Mouse (Mus musculus) forebrain, embryonic 11.5 days (tissue): ENCODE results near the gene Drc3. TPM values are rescaled to one million over a fixed set of nuclear protein-coding genes. Genes with fewer than 3 reads are reported as not detected.

ENCODE experiments used
- ATAC-seq: fragments of 200-750 bp; cut with Nextera tagmentation; replicated peaks from 2 replicates; pipeline ENCODE4 v1.8.0; 2017; ENCODE audit warnings: moderate TSS enrichment; ENCODE audit not compliant: low FRiP score
- DNase-seq: peaks from one replicate; pipeline ENCODE4 v3.0.0-alpha.2; 2017; ENCODE audit warnings: low spot score
- H3K27ac ChIP-seq: fragments of 300-500 bp; sonication (generic); 2 replicates; pipeline ENCODE4 v1.5.1; 2014; ENCODE audit warnings: low read depth, low read length
- H3K27me3 ChIP-seq: fragments of 300-500 bp; sonication (generic); 2 replicates; pipeline ENCODE4 v1.6.1; 2014; ENCODE audit warnings: mild to moderate bottlenecking, low read length, mixed read lengths; ENCODE audit not compliant: control insufficient read depth, insufficient read depth
- H3K36me3 ChIP-seq: fragments of 300-500 bp; sonication (generic); 2 replicates; pipeline ENCODE4 v1.6.1; 2014; ENCODE audit warnings: mild to moderate bottlenecking, low read length, moderate library complexity, mixed read lengths; ENCODE audit not compliant: control insufficient read depth, insufficient read depth
- H3K4me1 ChIP-seq: fragments of 300-500 bp; sonication (generic); replicated peaks from 2 replicates; pipeline ENCODE4 v1.6.1; 2014; ENCODE audit warnings: low read length, mixed read lengths; ENCODE audit not compliant: control insufficient read depth, insufficient read depth
- H3K4me2 ChIP-seq: fragments of 300-500 bp; sonication (generic); 2 replicates; pipeline ENCODE4 v1.6.1; 2014; ENCODE audit warnings: low read depth, mild to moderate bottlenecking, low read length, moderate library complexity, mixed read lengths; ENCODE audit not compliant: severe bottlenecking
- H3K4me3 ChIP-seq: fragments of 300-500 bp; sonication (generic); 2 replicates; pipeline ENCODE4 v1.5.1; 2014; ENCODE audit warnings: low read depth, low read length
- H3K9ac ChIP-seq: fragments of 300-500 bp; sonication (generic); 2 replicates; pipeline ENCODE4 v1.6.1; 2014; ENCODE audit warnings: low read length
- H3K9me3 ChIP-seq: fragments of 300-500 bp; sonication (generic); 2 replicates; pipeline ENCODE4 v1.6.1; 2016; ENCODE audit warnings: low read length, mixed read lengths; ENCODE audit not compliant: control insufficient read depth
- WGBS: fragments of 180-500 bp; shearing (Covaris S2); extraction: QIAGEN DNeasy Blood & Tissue Kit; methylation state at CpG from one replicate; pipeline ENCODE4 v1.1.7; 2014; 5-methylcytosine and 5-hydroxymethylcytosine counted together
- polyA plus RNA-seq: library from polyadenylated mRNA; unstranded; fragments of >200 nt; fragmentation: Nextera tagmentation; extraction: Ambion mirVana; gene quantifications from 2 replicates; pipeline ENCODE4 v1.2.1, GENCODE M21; 2014

Gene Drc3
- polyA plus RNA-seq, 1 experiment from 2014 or later, result 1.6 TPM

DNA sequence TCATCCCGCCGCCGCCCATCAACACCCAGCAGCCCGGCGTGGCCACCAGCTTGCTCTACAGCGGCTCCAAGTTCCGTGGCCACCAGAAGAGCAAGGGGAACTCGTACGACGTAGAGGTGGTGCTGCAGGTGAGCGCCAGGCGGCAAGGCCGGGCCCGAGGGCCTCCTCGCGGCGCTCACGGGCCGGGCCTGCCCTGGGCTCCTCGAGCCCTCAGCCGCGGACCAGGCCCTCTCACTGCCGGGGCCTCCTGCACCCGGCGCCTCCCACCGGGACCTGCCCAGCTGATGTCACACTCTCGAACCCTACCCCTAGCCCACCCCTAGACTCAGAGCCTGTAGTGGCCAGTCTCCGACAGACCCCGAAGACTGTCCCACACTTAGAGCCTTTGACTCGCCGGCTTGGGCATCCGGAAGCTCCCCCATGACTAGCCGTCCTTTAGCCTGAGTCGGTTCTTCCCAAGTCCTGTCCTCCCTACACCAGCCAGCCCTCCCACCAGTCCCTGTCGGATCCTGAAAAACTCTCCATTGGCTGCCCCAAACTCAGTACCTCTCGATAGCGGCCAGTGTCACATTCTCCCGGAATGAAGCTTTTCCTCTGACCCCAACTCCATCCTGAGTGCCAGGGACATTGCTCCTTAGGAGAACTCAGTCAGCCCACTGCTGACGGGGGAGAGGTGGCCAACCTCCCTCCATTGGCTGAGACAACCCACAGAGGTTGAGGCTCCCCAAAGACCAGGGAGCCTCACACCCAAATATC is 64.8 kb downstream of the Drc3 start, which contains the start of gene Atpaf2:
TSS of gene Atpaf2 (minus strand) at position 741 of the 756 bp plus-strand sequence.
- Histone ChIP-seq H3K4me3 (peak within 1 kb of the TSS; percentile 87), H3K4me1 (peaks cover 5% of the 10 kb centered on the region)
- peak; percentile 71 for DNase-seq

DNA sequence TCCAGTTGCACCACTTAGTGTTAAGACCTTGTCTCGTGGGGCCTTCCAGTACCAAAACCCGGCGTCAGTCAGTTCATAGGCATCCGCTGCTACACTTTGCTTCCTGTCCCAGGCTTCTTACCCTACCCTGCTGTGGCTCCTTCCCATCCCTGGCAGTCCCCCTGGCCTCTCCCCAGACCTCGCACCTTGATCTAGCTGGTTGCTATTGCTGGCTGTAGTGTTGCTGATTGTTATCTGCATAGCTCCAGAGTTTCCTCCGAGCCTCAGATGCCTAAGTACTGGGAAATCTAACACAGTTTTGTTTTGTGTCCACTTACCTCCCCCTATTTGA is 65.3 kb downstream of the Drc3 start:
- Histone ChIP-seq H3K4me1 (peaks cover 5% of the 10 kb centered on the region), H3K4me2 (peak overlapping the region; percentile 80), H3K4me3 (peak overlapping the region; percentile 87), H3K9me3 (no peaks in the 10 kb centered on the region), H3K27me3 (no peaks in the 10 kb centered on the region), H3K9ac (peak overlapping the region; percentile 88), H3K27ac (no peak overlapping the region), H3K36me3 (no peaks in the 10 kb centered on the region)
- WGBS, result 35% methylated on average over 6 of the region's 6 CpGs
- DNase-seq, result peak; percentile 50
- ATAC-seq, result no peak

More for the DNA sequence above, 64.8 kb downstream of the Drc3 start, which contains the start of gene Atpaf2:
- H3K27me3 ChIP-seq, result no peaks in the 10 kb centered on the region
- H3K9me3 ChIP-seq, result no peaks in the 10 kb centered on the region
- H3K9ac ChIP-seq, result peak within 1 kb of the TSS; percentile 88
- H3K4me2 ChIP-seq, result peak within 1 kb of the TSS; percentile 80
- WGBS, result under 1% methylated on average over 39 of the region's 39 CpGs
- ATAC-seq, result peak; percentile 52
- H3K36me3 ChIP-seq, result no peaks in the 10 kb centered on the region
- peak within 1 kb of the TSS; percentile 73 for H3K27ac ChIP-seq

DNA sequence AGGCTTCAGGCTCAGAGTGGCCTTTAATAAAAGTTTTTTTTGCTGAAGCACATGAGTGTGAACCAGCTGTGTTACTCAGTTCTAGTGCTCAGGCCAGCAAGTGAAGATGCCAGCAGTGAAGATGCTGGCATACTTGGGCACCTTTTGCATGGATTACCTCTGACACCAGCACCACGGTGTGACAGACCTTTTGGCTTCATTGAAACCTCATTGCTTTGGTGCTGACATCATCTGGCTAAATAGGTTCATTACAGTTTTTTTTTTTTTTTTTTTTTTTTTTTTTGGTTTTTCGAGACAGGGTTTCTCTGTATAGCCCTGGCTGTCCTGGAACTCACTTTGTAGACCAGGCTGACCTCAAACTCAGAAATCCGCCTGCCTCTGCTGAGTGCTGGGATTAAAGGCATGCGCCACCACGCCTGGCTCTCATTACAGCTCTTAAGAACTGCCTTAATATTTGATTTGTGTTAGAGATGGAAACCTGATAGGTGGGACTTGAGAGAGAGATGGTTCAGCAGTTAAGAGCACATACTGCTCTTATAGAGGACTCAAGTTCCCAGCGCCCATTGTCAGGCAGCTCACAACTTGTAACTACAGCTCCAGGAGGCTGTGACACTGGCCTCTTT is 69.0 kb downstream of the Drc3 start:
- Histone ChIP-seq H3K9ac (no peak overlapping the region), H3K36me3 (no peaks in the 10 kb centered on the region), H3K9me3 (no peaks in the 10 kb centered on the region), H3K4me1 (peaks cover 5% of the 10 kb centered on the region), H3K27ac (no peak overlapping the region), H3K27me3 (no peaks in the 10 kb centered on the region), H3K4me2 (no peak overlapping the region), H3K4me3 (no peak overlapping the region)
- ATAC-seq (no peak), DNase-seq (no peak)
- 80% methylated on average over 5 of the region's 6 CpGs for WGBS

DNA sequence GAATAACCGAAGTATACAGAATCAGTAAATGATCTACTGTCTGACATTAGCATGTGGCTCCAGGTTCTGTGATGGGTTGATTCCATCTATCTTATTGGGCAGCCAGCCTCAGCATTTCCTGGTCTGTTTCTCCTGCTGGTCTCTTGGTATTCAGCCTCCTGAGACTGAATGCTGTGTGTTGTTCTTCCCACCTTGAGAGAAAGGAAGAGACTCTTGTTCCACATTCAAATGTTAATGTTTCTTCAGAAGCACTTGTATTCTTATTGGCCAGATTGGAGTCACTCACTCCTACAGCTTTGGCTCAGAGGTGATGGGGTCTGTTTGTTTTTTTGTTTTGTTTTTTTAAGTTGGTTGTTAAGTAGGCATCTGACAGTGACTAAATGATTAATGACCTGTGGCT is 69.9 kb downstream of the Drc3 start:
- DNase-seq (no peak), ATAC-seq (no peak)
- Histone ChIP-seq H3K4me1 (peaks cover 5% of the 10 kb centered on the region), H3K27me3 (no peaks in the 10 kb centered on the region), H3K9ac (no peak overlapping the region), H3K27ac (no peak overlapping the region), H3K4me2 (no peak overlapping the region), H3K4me3 (no peak overlapping the region), H3K9me3 (no peaks in the 10 kb centered on the region), H3K36me3 (no peaks in the 10 kb centered on the region)
- WGBS, result 76% methylated on average over 1 of the region's 1 CpGs

DNA sequence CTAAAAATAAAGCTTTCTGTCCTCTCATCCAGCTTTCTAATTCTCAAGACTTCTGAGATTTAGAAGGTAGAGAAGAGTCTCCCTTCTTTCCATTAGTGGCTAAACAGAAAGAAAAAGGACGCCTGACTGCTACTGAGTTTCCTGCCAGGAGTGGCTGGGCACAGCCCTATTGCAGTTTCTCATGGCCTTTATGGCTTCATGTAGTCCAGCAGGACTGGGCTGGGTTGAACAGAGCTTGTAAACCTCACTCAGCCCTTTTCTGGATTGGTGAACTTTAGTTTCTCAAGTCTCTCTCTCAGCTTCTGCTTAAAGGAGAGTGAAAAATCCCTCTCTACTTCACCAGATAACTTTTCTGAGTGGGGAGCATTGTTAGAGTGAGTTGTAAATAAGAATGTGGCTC is 73.3 kb downstream of the Drc3 start:
- Histone ChIP-seq H3K4me1 (no peaks in the 10 kb centered on the region), H3K27ac (no peak overlapping the region), H3K9me3 (no peaks in the 10 kb centered on the region), H3K27me3 (no peaks in the 10 kb centered on the region), H3K4me2 (no peak overlapping the region), H3K4me3 (no peak overlapping the region), H3K36me3 (no peaks in the 10 kb centered on the region), H3K9ac (no peak overlapping the region)
- DNase-seq (no peak), ATAC-seq (no peak)
- WGBS, result 89% methylated on average over 1 of the region's 1 CpGs

GRCm38 (mm10) chr11:60427628-60428027 is 74.5 kb downstream of the Drc3 start:
- Histone ChIP-seq H3K9ac (no peak overlapping the region), H3K27ac (no peak overlapping the region), H3K4me3 (no peak overlapping the region), H3K4me1 (no peaks in the 10 kb centered on the region), H3K4me2 (no peak overlapping the region), H3K36me3 (no peaks in the 10 kb centered on the region), H3K9me3 (no peaks in the 10 kb centered on the region), H3K27me3 (no peaks in the 10 kb centered on the region)
- WGBS, result 96% methylated on average over 3 of the region's 3 CpGs
- no peak for ATAC-seq
- DNase-seq, result no peak

DNA sequence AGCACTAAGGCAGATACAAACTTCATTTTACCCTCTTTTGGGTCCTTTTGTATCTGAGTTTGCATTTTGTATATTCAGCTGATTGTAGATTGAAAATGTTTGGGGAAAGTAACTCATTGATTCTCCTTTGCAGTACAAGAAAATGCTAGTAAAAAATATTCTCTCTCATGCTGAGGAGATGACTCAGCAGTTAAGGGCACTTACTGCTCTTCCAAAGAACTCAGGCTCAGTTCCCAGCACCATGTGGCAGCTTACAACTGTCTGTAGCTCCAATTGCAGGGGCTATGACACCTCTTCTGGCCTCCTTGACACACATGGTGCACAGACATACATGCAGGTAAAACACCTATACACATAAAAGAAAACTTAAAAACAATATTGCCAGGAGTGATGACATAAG is 80.4 kb downstream of the Drc3 start:
- ATAC-seq, result no peak
- DNase-seq, result no peak
- H3K9ac ChIP-seq, result no peak overlapping the region
- H3K4me2 ChIP-seq, result no peak overlapping the region
- H3K4me1 ChIP-seq, result no peaks in the 10 kb centered on the region
- no peaks in the 10 kb centered on the region for H3K9me3 ChIP-seq
- no peak overlapping the region for H3K4me3 ChIP-seq
- peaks cover 3% of the 10 kb centered on the region for H3K36me3 ChIP-seq
- no peak overlapping the region for H3K27ac ChIP-seq
- no peaks in the 10 kb centered on the region for H3K27me3 ChIP-seq

DNA sequence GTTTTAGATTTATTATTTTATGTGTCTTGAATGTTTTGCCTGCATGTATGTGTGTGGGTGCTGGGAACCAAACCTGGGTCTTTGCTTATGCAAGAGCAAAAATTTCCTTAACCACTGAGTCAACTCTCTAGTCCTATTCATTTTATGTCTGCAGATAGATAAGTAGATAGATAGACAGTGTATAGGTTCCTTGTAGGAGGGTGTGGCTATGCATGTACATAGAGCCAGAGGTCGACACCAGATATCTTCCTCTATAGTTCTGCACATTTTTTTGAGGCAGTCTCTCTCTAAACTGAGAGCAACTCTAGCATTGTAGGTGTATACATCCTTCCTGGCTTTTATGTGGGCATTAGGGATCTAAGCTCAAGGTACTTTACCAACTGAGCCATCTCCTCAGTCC is 82.0 kb downstream of the Drc3 start:
- Histone ChIP-seq H3K36me3 (peaks cover 3% of the 10 kb centered on the region), H3K27ac (no peak overlapping the region), H3K4me1 (no peaks in the 10 kb centered on the region), H3K4me3 (no peak overlapping the region), H3K9me3 (no peaks in the 10 kb centered on the region), H3K27me3 (no peaks in the 10 kb centered on the region), H3K9ac (no peak overlapping the region), H3K4me2 (no peak overlapping the region)
- ATAC-seq (no peak), DNase-seq (no peak)
- WGBS, result 97% methylated on average over 1 of the region's 1 CpGs

- Histone ChIP-seq H3K4me3 (no peak overlapping the region), H3K4me2 (no peak overlapping the region), H3K9ac (no peak overlapping the region), H3K4me1 (no peaks in the 10 kb centered on the region), H3K27me3 (no peaks in the 10 kb centered on the region), H3K36me3 (peaks cover 3% of the 10 kb centered on the region), H3K9me3 (no peaks in the 10 kb centered on the region), H3K27ac (no peak overlapping the region)
- DNase-seq (no peak), ATAC-seq (no peak)
- 88% methylated on average over 3 of the region's 3 CpGs for whole genome bisulfite sequencing
Measured at GRCm38 (mm10) chr11:60436618-60437017, 83.5 kb downstream of the Drc3 start.
